Mouse (Mus musculus) embryonic facial prominence, embryonic 12.5 days (tissue): ENCODE data around the gene Coro1b. TPM values are rescaled to one million over a fixed set of nuclear protein-coding genes. Genes with fewer than 3 reads are reported as not detected.

Experiments used
- ATAC-seq: fragments of 200-750 bp; cut with Nextera tagmentation; 2 replicates; pipeline ENCODE4 v1.8.0; 2017; ENCODE audit not compliant: insufficient number of reproducible peaks, insufficient read depth, low FRiP score, low TSS enrichment
- H3K27ac ChIP-seq: fragments of 300-500 bp; sonication (generic); 2 replicates; pipeline ENCODE4 v1.5.1; 2016; ENCODE audit warnings: mild to moderate bottlenecking
- H3K27me3 ChIP-seq: fragments of 300-500 bp; sonication (generic); 2 replicates; pipeline ENCODE4 v1.6.1; 2016; ENCODE audit warnings: mild to moderate bottlenecking, moderate library complexity
- H3K36me3 ChIP-seq: fragments of 300-500 bp; sonication (generic); 2 replicates; pipeline ENCODE4 v1.6.1; 2016; ENCODE audit warnings: mild to moderate bottlenecking
- H3K4me1 ChIP-seq: fragments of 300-500 bp; sonication (generic); 2 replicates; pipeline ENCODE4 v1.6.1; 2016
- H3K4me2 ChIP-seq: fragments of 300-500 bp; sonication (generic); replicated peaks from 2 replicates; pipeline ENCODE4 v1.6.1; 2016; ENCODE audit warnings: mild to moderate bottlenecking, moderate library complexity
- H3K4me3 ChIP-seq: fragments of 300-500 bp; sonication (generic); 2 replicates; pipeline ENCODE4 v1.5.1; 2016; ENCODE audit warnings: mild to moderate bottlenecking
- H3K9ac ChIP-seq: fragments of 300-500 bp; sonication (generic); 2 replicates; pipeline ENCODE4 v1.6.1; 2016; ENCODE audit warnings: mild to moderate bottlenecking, moderate library complexity
- H3K9me3 ChIP-seq: fragments of 300-500 bp; sonication (generic); 2 replicates; pipeline ENCODE4 v1.6.1; 2016; ENCODE audit warnings: mild to moderate bottlenecking, moderate library complexity
- WGBS: fragments of 180-500 bp; shearing (Covaris S2); methylation state at CpG from one replicate; pipeline ENCODE4 v1.1.7; 2016; 5-methylcytosine and 5-hydroxymethylcytosine counted together
- polyA plus RNA-seq: library from polyadenylated mRNA; unstranded; fragments of >200 nt; fragmentation: Nextera tagmentation; extraction: Ambion mirVana; gene quantifications from 2 replicates; pipeline ENCODE4 v1.2.1, GENCODE M21; 2016

The Coro1b gene
- polyA plus RNA-seq, 1 experiment from 2014 or later = 128 TPM

GRCm38 (mm10) chr19:4184976-4185975 lies 36.9 kb downstream of the Coro1b start:
- Histone ChIP-seq H3K9me3 (no peaks in the 10 kb centered on the region), H3K27ac (no peak overlapping the region), H3K27me3 (no peaks in the 10 kb centered on the region), H3K4me3 (no peak overlapping the region), H3K9ac (no peak overlapping the region), H3K4me1 (peaks cover 13% of the 10 kb centered on the region; the same call in 1 of the 2 replicates), H3K36me3 (no peaks in the 10 kb centered on the region), H3K4me2 (no peak overlapping the region)
- ATAC-seq = no peak
- 56% methylated on average over 15 of the region's 15 CpGs for WGBS

GRCm38 (mm10) chr19:4187303-4187702 lies 38.9 kb downstream of the Coro1b start:
- no peaks in the 10 kb centered on the region for H3K36me3 ChIP-seq
- H3K4me3 ChIP-seq = no peak overlapping the region
- no peaks in the 10 kb centered on the region for H3K9me3 ChIP-seq
- WGBS = 74% methylated on average over 3 of the region's 3 CpGs
- no peak overlapping the region for H3K27ac ChIP-seq
- H3K9ac ChIP-seq = no peak overlapping the region
- ATAC-seq = no peak
- H3K4me1 ChIP-seq = peaks cover 13% of the 10 kb centered on the region; the same call in 1 of the 2 replicates
- H3K27me3 ChIP-seq = no peaks in the 10 kb centered on the region
- H3K4me2 ChIP-seq = no peak overlapping the region

GRCm38 (mm10) chr19:4189051-4189620 lies 40.7 kb downstream of the Coro1b start:
- Histone ChIP-seq H3K4me1 (peaks cover 26% of the 10 kb centered on the region), H3K4me3 (no peak overlapping the region), H3K27me3 (no peaks in the 10 kb centered on the region), H3K36me3 (peaks cover 12% of the 10 kb centered on the region), H3K27ac (no peak overlapping the region), H3K9me3 (no peaks in the 10 kb centered on the region), H3K9ac (no peak overlapping the region), H3K4me2 (no peak overlapping the region)
- no peak for ATAC-seq
- WGBS = 87% methylated on average over 12 of the region's 12 CpGs

- H3K9ac ChIP-seq = peak within 1 kb of the TSS; percentile 95
- H3K27ac ChIP-seq = peak within 1 kb of the TSS; percentile 96
- no peaks in the 10 kb centered on the region for H3K9me3 ChIP-seq
- ATAC-seq = no peak
- WGBS = 61% methylated on average over 4 of the region's 4 CpGs
- H3K4me3 ChIP-seq = peak within 1 kb of the TSS; percentile 68
- no peaks in the 10 kb centered on the region for H3K27me3 ChIP-seq
- peak within 1 kb of the TSS; percentile 90 for H3K4me2 ChIP-seq
- peaks cover 13% of the 10 kb centered on the region for H3K4me1 ChIP-seq
- peaks cover 30% of the 10 kb centered on the region for H3K36me3 ChIP-seq
Measured at GRCm38 (mm10) chr19:4190831-4191334, 42.5 kb downstream of the Coro1b start, which contains the start of gene Tbc1d10c. Tbc1d10c (minus strand) TSS chr19:4191284.

GRCm38 (mm10) chr19:4191528-4192250 lies 43.3 kb downstream of the Coro1b start, which contains the start of gene Ppp1ca:
Ppp1ca (plus strand) TSS chr19:4192065.
- H3K27ac ChIP-seq = peak within 1 kb of the TSS; percentile 96
- H3K27me3 ChIP-seq = no peaks in the 10 kb centered on the region
- H3K9me3 ChIP-seq = no peaks in the 10 kb centered on the region
- ATAC-seq = peak; percentile 85
- 8% methylated on average over 27 of the region's 47 CpGs for WGBS
- peak within 1 kb of the TSS; percentile 95 for H3K9ac ChIP-seq
- H3K36me3 ChIP-seq = peaks cover 38% of the 10 kb centered on the region
- peaks cover 21% of the 10 kb centered on the region for H3K4me1 ChIP-seq
- H3K4me3 ChIP-seq = peak within 1 kb of the TSS; percentile 68
- H3K4me2 ChIP-seq = peak within 1 kb of the TSS; percentile 90

GRCm38 (mm10) chr19:4192251-4192985 lies 44.0 kb downstream of the Coro1b start:
- Histone ChIP-seq H3K9ac (peak overlapping the region; percentile 95), H3K36me3 (peaks cover 45% of the 10 kb centered on the region), H3K4me2 (peak overlapping the region; percentile 90), H3K4me1 (peaks cover 23% of the 10 kb centered on the region), H3K27me3 (no peaks in the 10 kb centered on the region), H3K27ac (peak overlapping the region; percentile 96), H3K4me3 (peak overlapping the region; percentile 68), H3K9me3 (no peaks in the 10 kb centered on the region)
- ATAC-seq = no peak
- WGBS = under 1% methylated on average over 51 of the region's 52 CpGs

- Histone ChIP-seq H3K27ac (no peak overlapping the region), H3K4me3 (peak overlapping the region; percentile 68), H3K4me1 (peaks cover 23% of the 10 kb centered on the region), H3K9ac (peak overlapping the region; percentile 95), H3K27me3 (no peaks in the 10 kb centered on the region), H3K9me3 (no peaks in the 10 kb centered on the region), H3K4me2 (peak overlapping the region; percentile 90), H3K36me3 (peaks cover 50% of the 10 kb centered on the region)
- no peak for ATAC-seq
- WGBS = 69% methylated on average over 6 of the region's 6 CpGs
Measured at GRCm38 (mm10) chr19:4193129-4193528, 44.7 kb downstream of the Coro1b start.

- Histone ChIP-seq H3K4me3 (no peak overlapping the region), H3K9me3 (no peaks in the 10 kb centered on the region), H3K4me2 (peak overlapping the region; percentile 90; the same call in 1 of the 2 replicates), H3K36me3 (peaks cover 53% of the 10 kb centered on the region), H3K27me3 (no peaks in the 10 kb centered on the region), H3K4me1 (peaks cover 23% of the 10 kb centered on the region), H3K9ac (no peak overlapping the region), H3K27ac (no peak overlapping the region)
- ATAC-seq = no peak
- WGBS = 92% methylated on average over 8 of the region's 8 CpGs
Measured at GRCm38 (mm10) chr19:4194021-4194724, 45.8 kb downstream of the Coro1b start.

GRCm38 (mm10) chr19:4194776-4195650 lies 46.6 kb downstream of the Coro1b start:
- ATAC-seq = no peak
- Histone ChIP-seq H3K27me3 (no peaks in the 10 kb centered on the region), H3K9me3 (no peaks in the 10 kb centered on the region), H3K27ac (no peak overlapping the region), H3K4me1 (peaks cover 26% of the 10 kb centered on the region), H3K4me2 (no peak overlapping the region), H3K36me3 (peaks cover 56% of the 10 kb centered on the region), H3K9ac (no peak overlapping the region), H3K4me3 (no peak overlapping the region)
- WGBS = 82% methylated on average over 12 of the region's 12 CpGs

- H3K9me3 ChIP-seq = no peaks in the 10 kb centered on the region
- H3K27ac ChIP-seq = peak overlapping the region; percentile 12; the same call in 1 of the 2 replicates
- H3K4me1 ChIP-seq = peaks cover 36% of the 10 kb centered on the region
- no peak overlapping the region for H3K9ac ChIP-seq
- no peak overlapping the region for H3K4me3 ChIP-seq
- H3K27me3 ChIP-seq = no peaks in the 10 kb centered on the region
- 60% methylated on average over 2 of the region's 2 CpGs for WGBS
- peaks cover 61% of the 10 kb centered on the region for H3K36me3 ChIP-seq
- no peak for ATAC-seq
- H3K4me2 ChIP-seq = no peak overlapping the region
Measured at GRCm38 (mm10) chr19:4196048-4196447, 47.6 kb downstream of the Coro1b start.
